Mouse (Mus musculus) ES-Bruce4 (cell line): ENCODE data around the gene Gadd45b. TPM values are rescaled to one million over a fixed set of nuclear protein-coding genes. Genes with fewer than 3 reads are reported as not detected.

Experiments
- H3K27ac ChIP-seq: 2 replicates; pipeline ENCODE4 v1.5.1; 2012; ENCODE audit warnings: low read length, inconsistent platforms; ENCODE audit not compliant: insufficient read depth
- H3K27me3 ChIP-seq: 2 replicates; pipeline ENCODE4 v1.6.1; 2012; ENCODE audit warnings: mild to moderate bottlenecking, low read length, inconsistent platforms; ENCODE audit not compliant: control insufficient read depth, poor library complexity, insufficient read depth, severe bottlenecking
- H3K36me3 ChIP-seq: 2 replicates; pipeline ENCODE4 v1.6.1; 2012; ENCODE audit warnings: inconsistent platforms, mild to moderate bottlenecking, low read length, moderate library complexity; ENCODE audit not compliant: control insufficient read depth, poor library complexity, insufficient read depth, severe bottlenecking
- H3K4me1 ChIP-seq: one replicate; pipeline ENCODE4 v1.8.1; 2011; ENCODE audit warnings: low read length; ENCODE audit not compliant: control insufficient read depth, insufficient read depth
- H3K4me3 ChIP-seq: 2 replicates; pipeline ENCODE4 v1.5.1; 2011; ENCODE audit warnings: low read depth, mild to moderate bottlenecking, low read length
- H3K9ac ChIP-seq: 2 replicates; pipeline ENCODE4 v1.6.1; 2012; ENCODE audit warnings: low read depth, mild to moderate bottlenecking, inconsistent platforms; ENCODE audit not compliant: poor library complexity, severe bottlenecking
- H3K9me3 ChIP-seq: replicated peaks from 2 replicates; pipeline ENCODE4 v1.6.1; 2012; ENCODE audit warnings: mild to moderate bottlenecking, low read length, inconsistent platforms; ENCODE audit not compliant: control insufficient read depth, poor library complexity, insufficient read depth, severe bottlenecking
- CTCF ChIP-seq: IDR thresholded peaks from one replicate; pipeline ENCODE4 v1.8.1; 2011; ENCODE audit warnings: low read depth, low read length
- EP300 ChIP-seq: IDR thresholded peaks from 2 replicates; pipeline ENCODE4 v1.6.1; 2011; ENCODE audit warnings: low read depth, low read length; ENCODE audit not compliant: insufficient read depth
- POLR2A ChIP-seq: IDR thresholded peaks from one replicate; pipeline ENCODE4 v1.8.1; 2011; ENCODE audit warnings: low read length; ENCODE audit not compliant: insufficient read depth
- polyA plus RNA-seq: library from polyadenylated mRNA; stranded (reverse); fragments of >200 nt; gene quantifications from 2 replicates; pipeline ENCODE4 v1.2.4, GENCODE M21; 2011; ENCODE audit warnings: low read depth; ENCODE audit not compliant: missing spikeins, insufficient read depth, insufficient read length

The Gadd45b gene
- polyA plus RNA-seq, 1 experiment, result 80.7 TPM

DNA sequence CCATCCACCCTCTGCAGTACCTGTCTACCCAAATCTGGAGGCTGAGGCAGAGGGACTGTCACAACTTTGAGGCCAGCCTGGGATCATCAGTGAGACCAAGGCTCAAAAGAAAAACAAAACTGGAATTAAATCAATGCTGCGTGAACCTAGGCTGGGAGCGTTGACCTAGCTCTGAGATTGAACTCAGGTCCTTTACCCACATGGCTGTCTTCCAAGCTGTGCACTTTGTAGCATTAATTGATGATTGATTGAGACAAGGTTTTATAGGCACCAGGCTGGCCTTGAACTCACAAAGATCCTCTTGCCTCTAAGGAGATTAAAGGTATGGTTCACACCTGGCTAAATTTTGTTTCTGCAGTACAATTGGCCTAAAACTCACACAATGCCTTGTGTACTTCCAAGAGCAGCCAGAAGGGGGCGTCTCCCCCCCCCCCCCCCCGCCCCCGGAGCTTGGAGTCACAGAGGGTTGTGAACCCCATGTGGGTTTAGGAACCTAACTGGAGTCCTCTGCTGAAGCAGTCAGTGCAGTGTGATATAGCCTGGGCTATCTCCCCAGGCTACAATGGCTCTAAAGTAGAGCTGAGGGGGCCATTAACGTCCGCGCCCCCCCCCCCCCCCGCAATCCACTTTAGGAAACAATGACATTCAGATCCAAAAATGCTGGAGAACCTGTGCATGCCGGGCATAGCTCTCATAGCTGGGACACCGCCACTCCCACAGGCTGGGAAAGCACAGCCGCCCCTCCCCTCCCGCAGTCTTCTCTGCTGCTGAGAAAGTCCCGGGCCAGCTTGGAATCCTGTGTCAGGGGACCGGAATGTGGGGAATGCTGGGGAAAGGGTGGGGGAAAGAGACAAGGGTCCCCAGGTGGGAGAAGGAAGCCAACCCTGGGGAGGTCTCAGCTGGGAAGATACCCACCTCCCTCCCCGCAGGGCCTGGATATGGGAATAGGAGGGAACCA, 31.0 kb downstream of the Gadd45b start:
- no peaks in the 10 kb centered on the region for H3K27me3 ChIP-seq
- H3K9ac ChIP-seq, result peak overlapping the region; percentile 54
- no peaks in the 10 kb centered on the region for H3K9me3 ChIP-seq
- H3K36me3 ChIP-seq, result no peaks in the 10 kb centered on the region
- peaks cover 10% of the 10 kb centered on the region for H3K4me1 ChIP-seq
- TF ChIP-seq CTCF (no peak), EP300 (peak; percentile 95), POLR2A (no peak)
- peak overlapping the region; percentile 88 for H3K27ac ChIP-seq
- peak overlapping the region; percentile 50 for H3K4me3 ChIP-seq

DNA sequence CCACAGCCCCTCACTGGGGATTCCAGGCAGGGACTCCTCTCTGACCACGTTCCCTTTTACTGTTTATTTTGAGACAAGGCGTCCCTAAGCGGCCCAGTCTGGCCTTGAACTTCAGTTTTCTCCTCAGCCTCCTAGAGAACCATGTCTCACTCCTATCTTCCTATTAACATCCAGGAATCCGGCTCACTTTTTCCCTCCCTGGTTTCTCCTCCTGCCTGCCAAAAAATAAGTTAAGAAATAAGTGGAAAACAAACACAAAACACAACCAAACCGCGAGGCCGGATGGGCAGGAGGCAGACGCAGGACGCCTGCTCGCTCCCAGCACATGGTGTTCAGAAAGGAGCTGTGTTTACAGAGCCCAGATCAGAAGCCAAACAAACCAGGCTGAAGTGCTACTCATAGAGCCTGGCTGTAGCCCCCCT, 32.2 kb downstream of the Gadd45b start:
- H3K27ac ChIP-seq, result peak overlapping the region; percentile 75
- H3K36me3 ChIP-seq, result no peaks in the 10 kb centered on the region
- peak overlapping the region; percentile 54 for H3K9ac ChIP-seq
- TF ChIP-seq CTCF (no peak), EP300 (no peak), POLR2A (no peak)
- H3K4me1 ChIP-seq, result peaks cover 10% of the 10 kb centered on the region
- no peak overlapping the region for H3K4me3 ChIP-seq
- no peaks in the 10 kb centered on the region for H3K27me3 ChIP-seq
- no peaks in the 10 kb centered on the region for H3K9me3 ChIP-seq

DNA sequence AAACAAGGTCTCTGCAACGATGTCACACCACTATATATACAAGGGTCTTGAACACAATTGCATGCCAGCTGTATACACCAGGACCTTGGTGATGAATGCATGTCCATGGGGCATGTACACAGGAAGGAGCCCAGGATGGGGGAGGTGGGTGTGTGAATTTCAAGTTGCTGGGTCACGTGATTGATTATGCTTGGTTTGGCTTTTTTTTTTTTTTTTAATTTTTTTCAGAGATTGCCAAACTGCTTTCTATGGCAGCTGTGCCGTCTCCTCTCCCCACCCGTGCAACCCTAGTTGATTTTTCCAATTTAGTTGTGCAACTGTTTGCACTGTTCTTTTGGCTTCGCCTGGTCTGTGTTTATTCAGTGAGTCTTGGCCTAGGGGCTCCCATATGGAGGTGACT, 32.7 kb downstream of the Gadd45b start:
- Histone ChIP-seq H3K9ac (peak overlapping the region; percentile 54), H3K4me1 (peaks cover 10% of the 10 kb centered on the region), H3K27ac (peak overlapping the region; percentile 75), H3K4me3 (no peak overlapping the region), H3K36me3 (no peaks in the 10 kb centered on the region), H3K27me3 (no peaks in the 10 kb centered on the region), H3K9me3 (no peaks in the 10 kb centered on the region)
- TF ChIP-seq POLR2A (no peak), EP300 (no peak), CTCF (no peak)

DNA sequence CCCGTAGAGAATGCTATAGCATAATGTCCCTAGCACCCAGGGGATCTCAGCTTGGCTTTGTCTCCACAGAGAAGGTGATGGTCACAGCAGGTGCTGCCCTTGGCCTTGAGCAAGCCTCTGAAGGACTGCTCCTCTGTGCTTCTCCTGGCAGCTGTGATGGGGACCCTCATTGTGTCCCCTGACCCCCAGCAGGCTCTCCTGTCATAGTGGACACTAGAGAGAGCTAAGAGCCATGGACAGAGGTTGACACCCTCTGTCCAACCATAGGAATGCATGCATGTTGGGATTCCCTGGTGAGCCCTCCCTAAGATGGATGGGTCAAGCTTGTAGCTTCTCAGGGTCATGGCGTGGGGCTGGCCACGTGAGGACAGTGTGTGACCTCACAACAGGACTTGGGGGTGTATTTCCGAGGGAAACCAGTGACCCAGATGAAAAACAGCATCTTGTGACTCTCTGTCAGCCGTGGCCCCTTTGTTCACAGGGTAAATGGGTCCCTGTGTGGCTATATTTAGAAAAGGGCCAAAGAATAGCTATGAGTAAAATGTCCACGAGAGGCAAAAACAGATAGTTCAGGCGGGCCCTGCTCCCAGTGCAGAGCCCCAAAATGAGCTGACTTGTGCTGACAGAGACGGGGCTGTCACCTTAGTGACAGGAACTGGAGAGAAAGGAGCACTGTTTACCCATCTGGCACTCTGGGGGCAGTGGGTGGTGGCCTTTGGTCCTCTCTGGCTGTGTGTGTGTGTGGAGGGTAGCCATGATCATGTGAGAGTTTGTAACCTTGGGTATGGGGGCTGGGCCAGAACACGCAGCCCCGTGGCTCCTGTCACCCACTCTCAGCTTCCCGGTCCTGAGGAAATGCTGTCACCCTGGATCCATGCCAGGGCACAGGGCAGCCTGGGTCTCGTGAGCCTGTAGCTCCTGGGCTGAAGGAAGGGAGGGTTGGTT, 33.4 kb downstream of the Gadd45b start:
- H3K4me1 ChIP-seq, result peaks cover 10% of the 10 kb centered on the region
- TF ChIP-seq POLR2A (no peak), EP300 (no peak), CTCF (no peak)
- no peaks in the 10 kb centered on the region for H3K36me3 ChIP-seq
- H3K27me3 ChIP-seq, result no peaks in the 10 kb centered on the region
- no peaks in the 10 kb centered on the region for H3K9me3 ChIP-seq
- no peak overlapping the region for H3K9ac ChIP-seq
- no peak overlapping the region for H3K4me3 ChIP-seq
- H3K27ac ChIP-seq, result no peak overlapping the region

DNA sequence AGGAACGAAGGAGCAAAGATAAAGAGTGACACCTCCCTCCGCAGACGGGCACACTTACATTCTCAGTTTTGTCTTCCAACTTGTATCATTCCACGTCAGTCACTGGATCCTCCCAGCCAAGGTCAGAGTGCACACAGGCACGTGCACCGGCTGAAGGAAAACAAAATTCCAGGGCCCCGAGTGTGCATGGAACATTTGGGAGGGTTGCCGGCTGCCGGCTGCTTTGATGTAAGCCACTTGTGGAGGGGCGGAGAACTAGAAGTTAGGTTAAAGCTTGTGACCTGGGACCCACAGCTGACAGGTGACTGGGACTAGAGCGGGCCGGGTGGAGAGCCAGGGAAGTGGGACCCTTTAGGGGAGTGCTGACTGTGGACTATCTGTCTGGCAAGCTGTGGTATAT, 36.4 kb downstream of the Gadd45b start:
- Histone ChIP-seq H3K36me3 (no peaks in the 10 kb centered on the region), H3K27ac (no peak overlapping the region), H3K4me1 (peaks cover 10% of the 10 kb centered on the region), H3K4me3 (no peak overlapping the region), H3K27me3 (no peaks in the 10 kb centered on the region), H3K9ac (no peak overlapping the region), H3K9me3 (no peaks in the 10 kb centered on the region)
- TF ChIP-seq POLR2A (no peak), CTCF (no peak), EP300 (no peak)
